Mouse (Mus musculus): ENCODE results near the gene Armc10.
"Not testable (repeated sequence)": the region's sequence is repeated elsewhere in the genome, so short reads cannot be mapped to it uniquely, and the experiment has no call there.

Armc10 gene

GRCm38 (mm10) chr5:21702873-21703475, 57.4 kb downstream of the Armc10 start:
- DNase-seq (ENCODE audit: low spot score in 2 of 2), result no peak

- no peak for DNase-seq (ENCODE audit: low spot score in 2 of 2)
These were observed 58.1 kb downstream of the Armc10 start for GRCm38 (mm10) chr5:21703708-21704107.

GRCm38 (mm10) chr5:21706546-21706945, 60.9 kb downstream of the Armc10 start:
- DNase-seq (ENCODE audit: low spot score in 2 of 2), result no peak

- DNase-seq (ENCODE audit: low spot score in 2 of 2), result not testable (repeated sequence)
These were observed 62.4 kb downstream of the Armc10 start for GRCm38 (mm10) chr5:21708011-21708410.

All from frontal cortex, postnatal 36 days (tissue).